Mouse (Mus musculus) limb, embryonic 14.5 days (tissue): ENCODE results near the gene Ccdc7a. TPM values are rescaled to one million over a fixed set of nuclear protein-coding genes. Genes with fewer than 3 reads are reported as not detected.

ENCODE experiments used
- ATAC-seq: fragments of 200-750 bp; cut with Nextera tagmentation; 2 replicates; pipeline ENCODE4 v1.8.0; 2017; ENCODE audit warnings: low read depth, moderate number of reproducible peaks, moderate TSS enrichment; ENCODE audit not compliant: low FRiP score
- DNase-seq: peaks from one replicate; pipeline ENCODE4 v3.0.0-alpha.2; 2015; ENCODE audit warnings: low spot score
- H3K27ac ChIP-seq: fragments of 300-500 bp; sonication (generic); replicated peaks from 2 replicates; pipeline ENCODE4 v1.5.1; 2014; ENCODE audit warnings: low read depth, mild to moderate bottlenecking, low read length, moderate library complexity, mixed read lengths
- H3K27me3 ChIP-seq: fragments of 300-500 bp; sonication (generic); 2 replicates; pipeline ENCODE4 v1.6.1; 2014; ENCODE audit warnings: low read length, mixed read lengths; ENCODE audit not compliant: control insufficient read depth, insufficient read depth
- H3K36me3 ChIP-seq: fragments of 300-500 bp; sonication (generic); 2 replicates; pipeline ENCODE4 v1.6.1; 2014; ENCODE audit warnings: mild to moderate bottlenecking, low read length, moderate library complexity, mixed read lengths; ENCODE audit not compliant: control insufficient read depth, insufficient read depth
- H3K4me1 ChIP-seq: fragments of 300-500 bp; sonication (generic); 2 replicates; pipeline ENCODE4 v1.6.1; 2014; ENCODE audit warnings: antibody characterized with exemption, low read length, mixed read lengths; ENCODE audit not compliant: control insufficient read depth, insufficient read depth
- H3K4me2 ChIP-seq: fragments of 300-500 bp; sonication (generic); replicated peaks from 2 replicates; pipeline ENCODE4 v1.6.1; 2014; ENCODE audit warnings: low read depth, mild to moderate bottlenecking, low read length, moderate library complexity; ENCODE audit not compliant: severe bottlenecking
- H3K4me3 ChIP-seq: fragments of 300-500 bp; sonication (generic); replicated peaks from 2 replicates; pipeline ENCODE4 v1.5.1; 2014; ENCODE audit warnings: low read length
- H3K9ac ChIP-seq: fragments of 300-500 bp; sonication (generic); 2 replicates; pipeline ENCODE4 v1.6.1; 2014; ENCODE audit warnings: mild to moderate bottlenecking, low read depth, low read length, moderate library complexity; ENCODE audit not compliant: severe bottlenecking
- H3K9me3 ChIP-seq: fragments of 300-500 bp; sonication (generic); 2 replicates; pipeline ENCODE4 v1.6.1; 2016; ENCODE audit warnings: low read length; ENCODE audit not compliant: control insufficient read depth
- POLR2A ChIP-seq: fragments of 200-500 bp; IDR thresholded peaks from 2 replicates; pipeline ENCODE4 v1.8.0; 2012; ENCODE audit warnings: inconsistent platforms, mild to moderate bottlenecking, moderate library complexity, borderline replicate concordance; ENCODE audit not compliant: insufficient read depth, insufficient read length; ENCODE audit errors: extremely low read depth
- WGBS: fragments of 180-500 bp; shearing (Covaris S2); extraction: QIAGEN DNeasy Blood & Tissue Kit; methylation state at CpG from one replicate; pipeline ENCODE4 v1.1.7; 2014; 5-methylcytosine and 5-hydroxymethylcytosine counted together
- polyA plus RNA-seq, 2 experiments: library from polyadenylated mRNA; depleted of rRNA in 1 of 2; stranded (reverse) in 1 of 2; unstranded in 1 of 2; fragments of >200 nt; fragmentation: Nextera tagmentation in 1 of 2; extraction: Ambion mirVana in 1 of 2; gene quantifications; 2 replicates each; pipeline versions ENCODE4 v1.2.1 to v1.2.3; 2012 to 2014

Gene Ccdc7a
- polyA plus RNA-seq, 2 experiments = not detected

- Histone ChIP-seq H3K36me3 (peaks cover 79% of the 10 kb centered on the region), H3K4me2 (no peak overlapping the region), H3K4me3 (no peak overlapping the region), H3K27me3 (no peaks in the 10 kb centered on the region), H3K27ac (no peak overlapping the region), H3K4me1 (no peaks in the 10 kb centered on the region), H3K9me3 (no peaks in the 10 kb centered on the region), H3K9ac (no peak overlapping the region)
- DNase-seq (no peak), ATAC-seq (no peak)
- no peak for TF ChIP-seq POLR2A
- 83% methylated on average over 2 of the region's 2 CpGs for WGBS
These were observed 333.1 kb downstream of the Ccdc7a start for GRCm38 (mm10) chr8:128732254-128732653.

GRCm38 (mm10) chr8:128727213-128727612, 338.1 kb downstream of the Ccdc7a start:
- TF ChIP-seq POLR2A = no peak
- no peak overlapping the region for H3K4me2 ChIP-seq
- no peak for DNase-seq
- no peak overlapping the region for H3K9ac ChIP-seq
- peaks cover 82% of the 10 kb centered on the region for H3K36me3 ChIP-seq
- H3K27ac ChIP-seq = no peak overlapping the region
- no peaks in the 10 kb centered on the region for H3K4me1 ChIP-seq
- no peaks in the 10 kb centered on the region for H3K9me3 ChIP-seq
- no peak for ATAC-seq
- 90% methylated on average over 1 of the region's 1 CpGs for WGBS
- no peak overlapping the region for H3K4me3 ChIP-seq
- H3K27me3 ChIP-seq = no peaks in the 10 kb centered on the region

GRCm38 (mm10) chr8:128724819-128725218, 340.5 kb downstream of the Ccdc7a start:
- DNase-seq (peak; percentile 54), ATAC-seq (no peak)
- H3K36me3 ChIP-seq = peaks cover 73% of the 10 kb centered on the region

GRCm38 (mm10) chr8:128716184-128716583, 349.1 kb downstream of the Ccdc7a start:
- Histone ChIP-seq H3K9ac (no peak overlapping the region), H3K9me3 (no peaks in the 10 kb centered on the region), H3K36me3 (peaks cover 79% of the 10 kb centered on the region), H3K27ac (no peak overlapping the region), H3K27me3 (no peaks in the 10 kb centered on the region), H3K4me2 (no peak overlapping the region), H3K4me3 (no peak overlapping the region), H3K4me1 (no peaks in the 10 kb centered on the region)
- DNase-seq = no peak
- no peak for ATAC-seq
- no peak for TF ChIP-seq POLR2A

More at GRCm38 (mm10) chr8:128724819-128725218, 340.5 kb downstream of the Ccdc7a start:
- Histone ChIP-seq H3K4me1 (no peaks in the 10 kb centered on the region), H3K9ac (no peak overlapping the region), H3K27ac (no peak overlapping the region), H3K4me2 (no peak overlapping the region), H3K4me3 (no peak overlapping the region), H3K9me3 (no peaks in the 10 kb centered on the region), H3K27me3 (no peaks in the 10 kb centered on the region)
- WGBS = 63% methylated on average over 1 of the region's 1 CpGs
- no peak for TF ChIP-seq POLR2A

- Histone ChIP-seq H3K36me3 (peaks cover 66% of the 10 kb centered on the region), H3K4me2 (no peak overlapping the region), H3K4me3 (no peak overlapping the region), H3K9me3 (no peaks in the 10 kb centered on the region), H3K27ac (no peak overlapping the region), H3K27me3 (no peaks in the 10 kb centered on the region), H3K9ac (no peak overlapping the region), H3K4me1 (no peaks in the 10 kb centered on the region)
- ATAC-seq (peak; percentile 62; the same call in 1 of the 2 replicates), DNase-seq (peak; percentile 59)
- TF ChIP-seq POLR2A = no peak
- WGBS = 53% methylated on average over 3 of the region's 3 CpGs
These were observed 356.1 kb downstream of the Ccdc7a start for GRCm38 (mm10) chr8:128709261-128709660.

GRCm38 (mm10) chr8:128704836-128705235, 360.5 kb downstream of the Ccdc7a start:
- no peak for TF ChIP-seq POLR2A
- Histone ChIP-seq H3K36me3 (peaks cover 27% of the 10 kb centered on the region), H3K4me1 (no peaks in the 10 kb centered on the region), H3K4me3 (no peak overlapping the region), H3K9me3 (no peaks in the 10 kb centered on the region), H3K27ac (no peak overlapping the region), H3K9ac (no peak overlapping the region), H3K27me3 (no peaks in the 10 kb centered on the region), H3K4me2 (no peak overlapping the region)
- no peak for DNase-seq
- WGBS = 84% methylated on average over 2 of the region's 2 CpGs
- ATAC-seq = no peak
